Mouse (Mus musculus) CH12.LX (cell line): ENCODE data around the gene Pcca. TPM values are rescaled to one million over a fixed set of nuclear protein-coding genes. Genes with fewer than 3 reads are reported as not detected.

Experiments
- DNase-seq: peaks from one replicate; pipeline ENCODE4 v3.0.0-alpha.2; 2013; ENCODE audit errors: extremely low read depth
- H3K27ac ChIP-seq: 2 replicates; pipeline ENCODE4 v1.5.1; 2012; ENCODE audit warnings: low read depth, mild to moderate bottlenecking, control low read depth, moderate library complexity; ENCODE audit not compliant: insufficient read depth
- H3K27me3 ChIP-seq: replicated peaks from 2 replicates; pipeline ENCODE3; 2012; ENCODE audit warnings: inconsistent platforms
- H3K36me3 ChIP-seq, 2 experiments: replicated peaks in 1 of 2; 2 replicates each; pipeline versions ENCODE3 to v1.6.1; 2012; ENCODE audit warnings: inconsistent platforms in 1 of 2, low read length in 1 of 2, mild to moderate bottlenecking in 1 of 2, mixed read lengths in 1 of 2, moderate library complexity in 1 of 2; ENCODE audit not compliant: control insufficient read depth in 1 of 2, insufficient read depth in 1 of 2
- H3K4me1 ChIP-seq, 2 experiments: 2 replicates each; pipeline ENCODE4 v1.6.1; 2012; ENCODE audit warnings: inconsistent platforms in 1 of 2, moderate library complexity in 1 of 2; ENCODE audit not compliant: insufficient read depth in 2 of 2, control insufficient read depth in 1 of 2
- H3K4me2 ChIP-seq: 2 replicates; pipeline ENCODE4 v1.6.1; 2012; ENCODE audit warnings: low read depth, mild to moderate bottlenecking, control low read depth; ENCODE audit not compliant: poor library complexity, insufficient read depth, severe bottlenecking
- H3K4me3 ChIP-seq, 3 experiments: fragments of 150-350 bp in 1 of 3; sonication (generic) in 1 of 3; replicated peaks in 1 of 3; 2 replicates each; pipeline versions ENCODE3 to v1.5.1; 2011 to 2012; ENCODE audit warnings: low read depth in 2 of 3, low read length in 2 of 3, mild to moderate bottlenecking in 2 of 3, moderate library complexity in 2 of 3, control low read depth in 1 of 3, improper control_type of control experiment in 1 of 3, inconsistent platforms in 1 of 3, mixed read lengths in 1 of 3; ENCODE audit not compliant: poor library complexity in 1 of 3
- H3K79me2 ChIP-seq: replicated peaks from 2 replicates; pipeline ENCODE4 v1.6.1; 2012; ENCODE audit warnings: mild to moderate bottlenecking, moderate library complexity; ENCODE audit not compliant: control insufficient read depth, poor library complexity, insufficient read depth, severe bottlenecking; ENCODE audit errors: extremely low read depth
- H3K9ac ChIP-seq: 2 replicates; pipeline ENCODE4 v1.6.1; 2012; ENCODE audit warnings: low read depth, mild to moderate bottlenecking, control low read depth, moderate library complexity; ENCODE audit not compliant: insufficient read depth
- H3K9me3 ChIP-seq: replicated peaks from 2 replicates; pipeline ENCODE3; 2012; ENCODE audit warnings: low read length, inconsistent platforms, mixed read lengths
- BHLHE40 ChIP-seq: IDR thresholded peaks from 2 replicates; pipeline ENCODE4 v1.6.1; 2011; ENCODE audit warnings: mild to moderate bottlenecking, low read depth, low read length, improper control_type of control experiment
- CHD1 ChIP-seq: IDR thresholded peaks from 2 replicates; pipeline ENCODE4 v1.6.1; 2012; ENCODE audit warnings: low read depth, low read length, improper control_type of control experiment, inconsistent platforms
- CHD2 ChIP-seq: IDR thresholded peaks from 2 replicates; pipeline ENCODE4 v1.6.1; 2011; ENCODE audit warnings: low read length, improper control_type of control experiment
- CTCF ChIP-seq, 2 experiments: IDR thresholded peaks in 1 of 2; conservative IDR thresholded peaks in 1 of 2; 2 replicates each; pipeline ENCODE4 v1.5.1; 2011 to 2012; ENCODE audit warnings: low read depth in 2 of 2, low read length in 2 of 2, improper control_type of control experiment in 1 of 2, inconsistent platforms in 1 of 2, mild to moderate bottlenecking in 1 of 2, moderate library complexity in 1 of 2
- E2F4 ChIP-seq: IDR thresholded peaks from 2 replicates; pipeline ENCODE4 v1.6.1; 2011; ENCODE audit warnings: low read depth, low read length, improper control_type of control experiment; ENCODE audit not compliant: insufficient replicate concordance
- EP300 ChIP-seq: IDR thresholded peaks from 2 replicates; pipeline ENCODE4 v1.6.1; 2011; ENCODE audit warnings: low read length, improper control_type of control experiment
- ETS1 ChIP-seq: conservative IDR thresholded peaks from 2 replicates; pipeline ENCODE4 v1.6.1; 2012; ENCODE audit warnings: low read depth, mild to moderate bottlenecking, inconsistent platforms, low read length, improper control_type of control experiment, moderate library complexity
- GABPA ChIP-seq: IDR thresholded peaks from 2 replicates; pipeline ENCODE4 v1.6.1; 2012; ENCODE audit warnings: low read depth, low read length, improper control_type of control experiment, inconsistent platforms; ENCODE audit not compliant: insufficient replicate concordance
- HCFC1 ChIP-seq: IDR thresholded peaks from 2 replicates; pipeline ENCODE4 v1.6.1; 2012; ENCODE audit warnings: low read depth, mild to moderate bottlenecking, inconsistent platforms, low read length, improper control_type of control experiment
- IRF4 ChIP-seq: IDR thresholded peaks from 2 replicates; pipeline ENCODE4 v1.6.1; 2014; ENCODE audit warnings: low read depth, mild to moderate bottlenecking, inconsistent platforms, low read length, improper control_type of control experiment
- JUN ChIP-seq: IDR thresholded peaks from 2 replicates; pipeline ENCODE4 v1.6.1; 2011; ENCODE audit warnings: low read depth, mild to moderate bottlenecking, low read length, improper control_type of control experiment, moderate library complexity; ENCODE audit not compliant: insufficient read depth
- JUND ChIP-seq: conservative IDR thresholded peaks from 2 replicates; pipeline ENCODE4 v1.6.1; 2011; ENCODE audit warnings: low read depth, low read length, improper control_type of control experiment
- MAFK ChIP-seq: IDR thresholded peaks from 2 replicates; pipeline ENCODE4 v1.6.1; 2011; ENCODE audit warnings: low read length, improper control_type of control experiment; ENCODE audit not compliant: insufficient replicate concordance
- MEF2A ChIP-seq: IDR thresholded peaks from 2 replicates; pipeline ENCODE4 v1.6.1; 2014; ENCODE audit warnings: low read depth, mild to moderate bottlenecking, inconsistent platforms, low read length, improper control_type of control experiment, borderline replicate concordance
- MXI1 ChIP-seq: IDR thresholded peaks from 2 replicates; pipeline ENCODE4 v1.6.1; 2011; ENCODE audit warnings: mild to moderate bottlenecking, low read depth, low read length, improper control_type of control experiment
- MYC ChIP-seq: IDR thresholded peaks from 2 replicates; pipeline ENCODE4 v1.6.1; 2011; ENCODE audit warnings: low read depth, mild to moderate bottlenecking, improper control_type of control experiment, low read length
- NELFE ChIP-seq: IDR thresholded peaks from 2 replicates; pipeline ENCODE4 v1.6.1; 2011; ENCODE audit warnings: low read depth, low read length, improper control_type of control experiment
- NRF1 ChIP-seq: IDR thresholded peaks from 2 replicates; pipeline ENCODE4 v1.6.1; 2014; ENCODE audit warnings: low read depth, mild to moderate bottlenecking, inconsistent platforms, low read length, improper control_type of control experiment, moderate library complexity
- RAD21 ChIP-seq: IDR thresholded peaks from 2 replicates; pipeline ENCODE4 v1.6.1; 2011; ENCODE audit warnings: low read depth, mild to moderate bottlenecking, low read length, improper control_type of control experiment, moderate library complexity
- RCOR1 ChIP-seq: conservative IDR thresholded peaks from 2 replicates; pipeline ENCODE4 v1.6.1; 2012; ENCODE audit warnings: low read depth, mild to moderate bottlenecking, inconsistent platforms, low read length, improper control_type of control experiment
- SIN3A ChIP-seq: IDR thresholded peaks from 2 replicates; pipeline ENCODE4 v1.6.1; 2012; ENCODE audit warnings: low read length, improper control_type of control experiment, inconsistent platforms
- SMC3 ChIP-seq: IDR thresholded peaks from 2 replicates; pipeline ENCODE4 v1.6.1; 2011; ENCODE audit warnings: low read depth, low read length, improper control_type of control experiment
- TBP ChIP-seq: conservative IDR thresholded peaks from 2 replicates; pipeline ENCODE4 v1.6.1; 2011; ENCODE audit warnings: low read depth, low read length, improper control_type of control experiment
- TCF12 ChIP-seq: IDR thresholded peaks from 2 replicates; pipeline ENCODE4 v1.6.1; 2014; ENCODE audit warnings: low read depth, mild to moderate bottlenecking, inconsistent platforms, low read length, improper control_type of control experiment
- ZC3H11A ChIP-seq: IDR thresholded peaks from 2 replicates; pipeline ENCODE4 v1.6.1; 2012; ENCODE audit warnings: low read depth, mild to moderate bottlenecking, inconsistent platforms, low read length, improper control_type of control experiment
- ZKSCAN1 ChIP-seq: IDR thresholded peaks from 2 replicates; pipeline ENCODE4 v1.6.1; 2012; ENCODE audit warnings: low read depth, inconsistent platforms, low read length, improper control_type of control experiment, borderline replicate concordance
- dilution Hi-C: fragments of 300-500 bp; cut with MboI; formaldehyde crosslinking; loops from 2 replicates; pipeline ENCODE4 v1.14.3; 2020; ENCODE audit warnings: low sequenced_read_pairs; ENCODE audit not compliant: extremely low pct_unique_long_range_greater_than_20kb, extremely low pct_ligation_motif_present
- in situ Hi-C: fragments of 300-500 bp; cut with MboI; formaldehyde crosslinking; loops from 3 replicates; pipeline ENCODE4 v1.14.3; 2019; ENCODE audit warnings: low sequenced_read_pairs, low pct_ligation_motif_present, low pct_unique_long_range_greater_than_20kb, mixed read lengths
- polyA plus RNA-seq: library from polyadenylated mRNA; unstranded; fragments of >175 nt; gene quantifications from 2 replicates; pipeline ENCODE4 v1.2.1, GENCODE M21; 2012; ENCODE audit warnings: low read depth; ENCODE audit not compliant: insufficient read length
- total RNA-seq, 2 experiments: library from RNA; depleted of rRNA; stranded (reverse); fragments of 300-350 nt in 1 of 2; fragments of >200 nt in 1 of 2; gene quantifications; 2 replicates each; pipeline ENCODE4 v1.2.3; 2012 to 2014

Gene Pcca
- total and polyA plus RNA-seq, 3 experiments, result 11.2 to 39.0 (median 23.8) TPM

- dilution Hi-C loops, result no loop called here
- Histone ChIP-seq H3K9me3 (no peaks in the 10 kb centered on the region), H3K27ac (no peak overlapping the region; the same call in 1 of the 2 replicates), H3K4me2 (no peak overlapping the region), H3K4me3 (no peak overlapping the region), H3K27me3 (no peaks in the 10 kb centered on the region), H3K36me3 (peaks cover 3 to 22% of the 10 kb centered on the region in 2 experiments), H3K4me1 (peaks cover 3 to 22% of the 10 kb centered on the region in 2 experiments), H3K79me2 (no peaks in the 10 kb centered on the region), H3K9ac (no peak overlapping the region)
- TF ChIP-seq RCOR1, result no peak
- peak; percentile 57 for TF ChIP-seq BHLHE40
- in situ Hi-C loops, result no loop called here
- DNase-seq, result no peak
Observed at GRCm38 (mm10) chr14:122691555-122691954, 157.4 kb downstream of the Pcca start.

GRCm38 (mm10) chr14:122700333-122700732, 166.2 kb downstream of the Pcca start:
- DNase-seq, result peak; percentile 54
- Histone ChIP-seq H3K9ac (no peak overlapping the region), H3K4me2 (0 out of 2 replicates have a peak overlapping the region, but pooled peaks have one; percentile 56), H3K4me3 (no peak overlapping the region), H3K9me3 (no peaks in the 10 kb centered on the region), H3K4me1 (peaks cover 2 to 16% of the 10 kb centered on the region in 2 experiments; a peak in 3 of 4 replicates), H3K79me2 (no peaks in the 10 kb centered on the region), H3K36me3 (peaks cover 0 to 5% of the 10 kb centered on the region in 2 experiments), H3K27me3 (no peaks in the 10 kb centered on the region), H3K27ac (no peak overlapping the region)
- dilution Hi-C loops, result no loop called here
- in situ Hi-C loops, result no loop called here
- TF ChIP-seq MAFK, result no peak
- TF ChIP-seq ZC3H11A, result no peak
- TF ChIP-seq RCOR1, result 0 out of 2 replicates have a peak, but pooled peaks have one; percentile 61
- TF ChIP-seq GABPA, result no peak
- no peak for TF ChIP-seq SMC3
- TF ChIP-seq HCFC1, result no peak
- TF ChIP-seq CHD1, result no peak
- TF ChIP-seq SIN3A, result no peak
- TF ChIP-seq MYC, result 0 out of 2 replicates have a peak, but pooled peaks have one; percentile 15
- no peak for TF ChIP-seq NRF1
- peak; percentile 62 for TF ChIP-seq BHLHE40
- peak; percentile 95 for TF ChIP-seq JUND
- TF ChIP-seq IRF4, result peak; percentile 98
- TF ChIP-seq NELFE, result no peak
- no peak for TF ChIP-seq ZKSCAN1
- no peak for TF ChIP-seq RAD21
- TF ChIP-seq E2F4, result no peak
- TF ChIP-seq CHD2, result peak; percentile 64; the same call in 1 of the 2 replicates
- peak; percentile 99 for TF ChIP-seq EP300
- TF ChIP-seq MEF2A, result 0 out of 2 replicates have a peak, but pooled peaks have one; percentile 53
- TF ChIP-seq CTCF (conservative IDR thresholded peaks at IDR 0.05 in 1 of 2, IDR thresholded peaks at IDR 0.05 in 1 of 2; ENCODE audit: low read depth in 2 of 2, low read length in 2 of 2), result no peak
- TF ChIP-seq TBP, result no peak
- peak; percentile 53; the same call in 1 of the 2 replicates for TF ChIP-seq ETS1
- TF ChIP-seq MXI1, result no peak
- TF ChIP-seq TCF12, result 0 out of 2 replicates have a peak, but pooled peaks have one; percentile 42
- peak; percentile 83 for TF ChIP-seq JUN
- TF ChIP-seq, all 38 proteins: peak for 11
